Mouse (Mus musculus): ENCODE results near the gene Mrpl50.
"Not testable (repeated sequence)": the region's sequence is repeated elsewhere in the genome, so short reads cannot be mapped to it uniquely, and the experiment has no call there.

The Mrpl50 gene

GRCm38 (mm10) chr4:49520572-49521340, at the start of gene Mrpl50, which contains the start of gene Zfp189:
Gene Mrpl50 (minus strand): TSS chr4:49521093.
Gene Zfp189 (plus strand): TSS chr4:49521176.
- DNase-seq, result peak; percentile 95 to 96

GRCm38 (mm10) chr4:49567613-49568012, 46.7 kb upstream of the Mrpl50 start:
- DNase-seq, result peak; percentile 31 to 69

- DNase-seq, result peak in 1 of 2 experiments; percentile 20
These were observed 39.3 kb upstream of the Mrpl50 start for GRCm38 (mm10) chr4:49559915-49560772.

GRCm38 (mm10) chr4:49558181-49558580, 37.3 kb upstream of the Mrpl50 start:
- no peak for DNase-seq

GRCm38 (mm10) chr4:49557375-49557774, 36.5 kb upstream of the Mrpl50 start:
- no peak for DNase-seq

- DNase-seq, result no peak
These were observed 32.5 kb upstream of the Mrpl50 start for GRCm38 (mm10) chr4:49553380-49553779.

GRCm38 (mm10) chr4:49549383-49549782, 28.5 kb upstream of the Mrpl50 start, which contains the start of gene Aldob:
Gene Aldob (minus strand): TSS chr4:49549546.
- DNase-seq, result no peak

- no peak for DNase-seq
These were observed 26.8 kb upstream of the Mrpl50 start for GRCm38 (mm10) chr4:49547544-49548219.

- no peak for DNase-seq
These were observed 26.1 kb upstream of the Mrpl50 start for GRCm38 (mm10) chr4:49546873-49547543.

- no peak for DNase-seq
These were observed 25.1 kb upstream of the Mrpl50 start for GRCm38 (mm10) chr4:49546026-49546425.

GRCm38 (mm10) chr4:49540966-49541365, 20.1 kb upstream of the Mrpl50 start:
- no peak for DNase-seq

- peak in 1 of 2 experiments; percentile 1 for DNase-seq
These were observed 18.8 kb upstream of the Mrpl50 start for GRCm38 (mm10) chr4:49539665-49540064.

- DNase-seq, result no peak
These were observed 15.8 kb upstream of the Mrpl50 start for GRCm38 (mm10) chr4:49536671-49537070.

GRCm38 (mm10) chr4:49535675-49536294, 14.9 kb upstream of the Mrpl50 start:
- no peak for DNase-seq

- DNase-seq, result no peak
These were observed 14.1 kb upstream of the Mrpl50 start for GRCm38 (mm10) chr4:49535036-49535435.

GRCm38 (mm10) chr4:49522576-49522975, 1.7 kb upstream of the Mrpl50 start:
- no peak for DNase-seq

GRCm38 (mm10) chr4:49521346-49521745, 453 bp upstream of the Mrpl50 start:
- no peak for DNase-seq

- DNase-seq, result no peak
These were observed 1.4 kb downstream of the Mrpl50 start for GRCm38 (mm10) chr4:49519476-49519875.

- no peak for DNase-seq
These were observed 6.5 kb downstream of the Mrpl50 start for GRCm38 (mm10) chr4:49514441-49514840.

GRCm38 (mm10) chr4:49512636-49513035, 8.3 kb downstream of the Mrpl50 start:
- DNase-seq, result no peak

GRCm38 (mm10) chr4:49510236-49510835, 10.6 kb downstream of the Mrpl50 start:
- not testable (repeated sequence) for DNase-seq

GRCm38 (mm10) chr4:49509183-49509582, 11.7 kb downstream of the Mrpl50 start:
- DNase-seq, result no peak
